Mouse (Mus musculus) intestine, postnatal 0 days (tissue): ENCODE measurements at regions not wholly inside any gene's neighbourhood (a gene's known extent, or its start where the extent isn't known, plus 50 kb on each side); places are given as distances from the start of the nearest gene placed in this dataset.
A peak's percentile ranks its signal among the peaks of the same experiment; 100 is the strongest.

ENCODE experiments used
- ATAC-seq: fragments of 200-750 bp; cut with Nextera tagmentation; 2 replicates; pipeline ENCODE4 v1.8.0; 2017; ENCODE audit warnings: mild to moderate bottlenecking, moderate TSS enrichment, moderate library complexity
- H3K27ac ChIP-seq: fragments of 300-500 bp; sonication (generic); 2 replicates; pipeline ENCODE4 v1.5.1; 2014; ENCODE audit warnings: mild to moderate bottlenecking, low read depth, low read length, moderate library complexity
- H3K27me3 ChIP-seq: fragments of 300-500 bp; sonication (generic); replicated peaks from 2 replicates; pipeline ENCODE4 v1.6.1; 2014; ENCODE audit warnings: low read length, mixed read lengths; ENCODE audit not compliant: control insufficient read depth, insufficient read depth
- H3K36me3 ChIP-seq: fragments of 300-500 bp; sonication (generic); 2 replicates; pipeline ENCODE4 v1.6.1; 2014; ENCODE audit warnings: mild to moderate bottlenecking, moderate library complexity; ENCODE audit not compliant: control insufficient read depth, insufficient read depth
- H3K4me1 ChIP-seq: fragments of 300-500 bp; sonication (generic); replicated peaks from 2 replicates; pipeline ENCODE4 v1.6.1; 2014; ENCODE audit warnings: antibody characterized with exemption, low read length, mixed read lengths; ENCODE audit not compliant: control insufficient read depth, insufficient read depth
- H3K4me2 ChIP-seq: fragments of 300-500 bp; sonication (generic); replicated peaks from 2 replicates; pipeline ENCODE4 v1.6.1; 2014; ENCODE audit warnings: low read depth, mild to moderate bottlenecking, moderate library complexity
- H3K4me3 ChIP-seq: fragments of 300-500 bp; sonication (generic); 2 replicates; pipeline ENCODE4 v1.5.1; 2014; ENCODE audit warnings: low read depth, low read length
- H3K9ac ChIP-seq: fragments of 300-500 bp; sonication (generic); 2 replicates; pipeline ENCODE4 v1.6.1; 2014; ENCODE audit warnings: mild to moderate bottlenecking, low read depth, low read length
- H3K9me3 ChIP-seq: fragments of 300-500 bp; sonication (generic); 2 replicates; pipeline ENCODE4 v1.6.1; 2016; ENCODE audit warnings: mixed run types; ENCODE audit not compliant: control insufficient read depth
- CTCF ChIP-seq: sonication (generic); IDR thresholded peaks from 2 replicates; pipeline ENCODE4 v1.5.1; 2016; ENCODE audit warnings: low read depth, mild to moderate bottlenecking, control low read depth, antibody characterized with exemption, moderate library complexity
- WGBS: fragments of 180-500 bp; shearing (Covaris S2); extraction: QIAGEN DNeasy Blood & Tissue Kit; methylation state at CpG from one replicate; pipeline ENCODE4 v1.1.7; 2014; 5-methylcytosine and 5-hydroxymethylcytosine counted together

DNA sequence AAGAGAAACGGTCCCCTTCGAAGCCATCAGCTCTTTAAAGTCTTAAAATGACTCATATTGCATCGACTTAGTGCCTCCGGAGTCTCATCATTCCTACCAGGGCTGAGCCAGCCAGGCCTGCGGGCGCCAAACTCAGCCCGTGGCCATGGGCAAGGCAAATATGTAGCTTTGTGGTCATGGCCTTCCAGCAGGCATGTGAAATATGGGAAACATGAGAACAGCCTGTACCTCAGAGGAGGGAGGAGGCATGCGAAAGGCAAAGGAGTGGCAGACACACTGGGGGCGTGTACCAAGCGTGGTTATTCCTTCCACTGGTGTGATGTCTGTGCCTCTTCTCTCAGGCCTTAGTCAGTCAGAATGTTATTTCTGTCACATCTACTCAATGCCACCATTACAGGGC is 706.3 kb upstream of the Car8 start:
- H3K27me3 ChIP-seq: no peaks in the 10 kb centered on the region
- WGBS: 96% methylated on average over 10 of the region's 10 CpGs
- no peak for TF ChIP-seq CTCF
- H3K36me3 ChIP-seq: no peaks in the 10 kb centered on the region
- H3K27ac ChIP-seq: no peak overlapping the region
- no peak for ATAC-seq
- H3K9me3 ChIP-seq: no peaks in the 10 kb centered on the region
- H3K9ac ChIP-seq: no peak overlapping the region
- H3K4me3 ChIP-seq: no peak overlapping the region
- H3K4me1 ChIP-seq: no peaks in the 10 kb centered on the region
- H3K4me2 ChIP-seq: no peak overlapping the region

DNA sequence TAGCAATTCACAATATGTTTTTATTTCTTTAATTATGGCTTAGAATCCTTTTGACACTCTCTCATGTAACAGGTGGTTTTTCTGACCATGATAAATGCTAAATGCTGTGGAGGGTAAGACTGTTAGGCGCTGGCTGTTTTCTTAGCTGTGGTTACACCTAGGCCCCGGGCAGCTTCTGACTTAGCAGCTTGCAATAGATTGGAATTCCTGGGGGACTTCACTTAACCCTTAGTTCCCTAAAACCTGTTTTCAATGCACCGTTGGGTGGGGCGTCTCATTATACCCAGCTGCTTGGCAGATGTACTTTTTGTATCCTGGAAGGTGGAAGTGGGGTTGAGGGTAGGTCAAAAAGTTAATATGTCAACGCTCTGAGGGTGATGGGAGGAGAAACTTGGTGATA is 704.2 kb upstream of the Car8 start:
- no peak for TF ChIP-seq CTCF
- no peak overlapping the region for H3K4me3 ChIP-seq
- H3K9me3 ChIP-seq: no peaks in the 10 kb centered on the region

DNA sequence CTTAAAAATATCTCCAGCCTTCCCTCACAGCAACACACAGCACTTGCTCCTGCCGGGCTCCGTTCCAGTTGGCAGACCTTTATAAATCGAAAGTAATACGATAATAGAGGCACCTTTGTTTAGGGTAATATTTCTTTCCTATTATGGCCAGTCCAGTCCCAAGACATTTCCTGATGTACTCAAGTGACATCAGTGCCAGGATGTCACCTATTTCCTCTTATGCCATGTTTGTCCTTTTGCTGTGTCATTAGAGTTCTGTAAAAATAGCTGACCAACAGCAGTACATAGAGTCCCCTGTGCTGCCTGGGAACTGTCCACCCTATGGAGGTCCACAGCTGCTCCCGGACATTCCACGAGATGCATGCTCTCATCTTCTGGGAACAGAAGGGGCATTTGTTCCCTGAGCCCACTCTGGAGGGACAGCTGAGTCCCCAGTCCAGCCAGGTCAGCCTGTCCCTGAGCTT is 700.1 kb upstream of the Car8 start:
- TF ChIP-seq CTCF: no peak
- Histone ChIP-seq H3K4me2 (0 out of 2 replicates have a peak overlapping the region, but pooled peaks have one; percentile 4), H3K27ac (no peak overlapping the region), H3K4me3 (no peak overlapping the region), H3K4me1 (no peaks in the 10 kb centered on the region), H3K36me3 (no peaks in the 10 kb centered on the region), H3K27me3 (no peaks in the 10 kb centered on the region), H3K9ac (no peak overlapping the region), H3K9me3 (no peaks in the 10 kb centered on the region)
- no peak for ATAC-seq
- WGBS: 54% methylated on average over 6 of the region's 6 CpGs

More for the DNA sequence above, 704.2 kb upstream of the Car8 start:
- H3K36me3 ChIP-seq: no peaks in the 10 kb centered on the region
- ATAC-seq: no peak
- H3K27me3 ChIP-seq: no peaks in the 10 kb centered on the region
- WGBS: 63% methylated on average over 5 of the region's 5 CpGs
- H3K27ac ChIP-seq: no peak overlapping the region
- no peaks in the 10 kb centered on the region for H3K4me1 ChIP-seq
- H3K4me2 ChIP-seq: no peak overlapping the region
- H3K9ac ChIP-seq: no peak overlapping the region

DNA sequence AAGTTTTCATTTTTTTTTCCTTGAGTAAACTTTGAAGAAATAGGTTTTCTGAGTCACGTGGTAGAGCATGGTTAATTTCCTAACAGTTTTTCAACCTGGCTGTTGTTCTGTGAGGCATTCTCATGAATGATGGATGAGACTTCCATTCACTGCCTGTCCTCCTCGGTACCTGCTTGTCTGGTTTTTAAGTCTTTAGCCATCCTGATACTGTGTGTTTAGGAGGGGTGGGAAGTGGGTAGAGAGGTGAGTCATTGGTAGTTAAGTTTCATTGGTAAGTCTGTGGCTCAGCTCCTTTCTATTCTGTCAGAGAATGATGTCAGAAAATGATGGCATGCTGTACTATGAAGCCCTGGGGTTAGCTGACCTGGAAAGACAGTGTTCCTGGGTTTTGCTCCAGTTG is 697.1 kb upstream of the Car8 start:
- H3K9me3 ChIP-seq: no peaks in the 10 kb centered on the region
- H3K4me1 ChIP-seq: no peaks in the 10 kb centered on the region
- TF ChIP-seq CTCF: no peak
- ATAC-seq: no peak
- H3K36me3 ChIP-seq: no peaks in the 10 kb centered on the region
- 46% methylated on average over 2 of the region's 2 CpGs for whole genome bisulfite sequencing
- no peak overlapping the region for H3K4me3 ChIP-seq
- no peaks in the 10 kb centered on the region for H3K27me3 ChIP-seq
- no peak overlapping the region for H3K9ac ChIP-seq
- no peak overlapping the region for H3K4me2 ChIP-seq
- no peak overlapping the region for H3K27ac ChIP-seq

DNA sequence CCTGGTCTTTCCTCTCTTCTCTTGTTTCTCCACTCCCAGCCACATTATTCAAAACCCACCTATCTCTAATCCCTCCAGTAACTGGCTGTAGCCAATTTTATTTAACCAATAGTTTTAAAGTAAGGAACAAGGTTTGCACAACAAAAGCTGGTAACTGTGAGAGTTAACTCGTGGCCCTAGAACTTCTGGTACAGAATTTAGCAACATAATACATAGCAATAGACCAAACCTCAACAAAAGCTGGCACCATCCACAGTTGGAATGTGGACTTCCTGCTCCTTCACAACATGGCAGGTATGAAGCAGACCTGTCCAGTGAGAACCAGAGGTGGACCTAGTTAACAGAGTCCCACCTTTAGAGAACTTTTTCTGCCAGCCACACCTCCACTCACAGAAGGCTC is 695.7 kb upstream of the Car8 start:
- H3K9me3 ChIP-seq: no peaks in the 10 kb centered on the region
- no peak for ATAC-seq
- no peak for TF ChIP-seq CTCF
- H3K27ac ChIP-seq: no peak overlapping the region
- no peak overlapping the region for H3K9ac ChIP-seq
- H3K36me3 ChIP-seq: no peaks in the 10 kb centered on the region
- H3K27me3 ChIP-seq: no peaks in the 10 kb centered on the region
- no peaks in the 10 kb centered on the region for H3K4me1 ChIP-seq
- WGBS: 79% methylated on average over 1 of the region's 1 CpGs
- no peak overlapping the region for H3K4me3 ChIP-seq
- no peak overlapping the region for H3K4me2 ChIP-seq

DNA sequence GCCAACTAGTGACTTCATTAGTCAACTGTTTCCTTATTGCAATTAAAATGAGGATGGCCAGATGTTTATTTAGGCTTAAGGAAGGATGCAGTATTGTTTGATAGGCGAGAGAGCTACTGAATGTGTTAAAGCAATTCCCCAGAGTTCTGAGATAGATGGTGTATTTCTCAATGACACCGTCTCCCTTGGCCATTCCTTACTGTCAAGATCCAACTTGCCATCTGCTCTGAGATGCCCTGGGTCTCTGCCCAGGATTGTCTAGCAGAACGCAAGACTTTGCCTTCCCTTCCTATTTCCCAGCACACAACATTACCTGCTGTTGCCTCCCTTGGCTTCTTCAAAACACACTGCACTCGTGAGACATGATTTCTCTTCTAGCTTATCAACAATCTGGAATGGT is 690.5 kb upstream of the Car8 start:
- no peak for TF ChIP-seq CTCF
- H3K27me3 ChIP-seq: no peaks in the 10 kb centered on the region
- no peak overlapping the region for H3K27ac ChIP-seq
- no peak overlapping the region for H3K4me3 ChIP-seq
- H3K9me3 ChIP-seq: no peaks in the 10 kb centered on the region
- 57% methylated on average over 4 of the region's 4 CpGs for WGBS
- no peak overlapping the region for H3K9ac ChIP-seq
- 0 out of 2 replicates have a peak, but pooled peaks cover 3% of the 10 kb centered on the region for H3K4me1 ChIP-seq
- no peak for ATAC-seq
- no peaks in the 10 kb centered on the region for H3K36me3 ChIP-seq
- H3K4me2 ChIP-seq: no peak overlapping the region
